Comparison of ENCODE assay signal across 8 mouse cellular contexts in genomic region chr6:120454627-120455077, GRCm38 (mm10). TPM values are rescaled to one million over a fixed set of nuclear protein-coding genes. Genes with fewer than 3 reads are reported as not detected.
DNase-seq lines count a peak whose midpoint lies in the region; ATAC-seq and TF ChIP-seq lines count a peak whose summit lies in the region.
"Had no signal": no experiment of that assay in that cellular context is flagged by ENCODE, and none has a peak within 500 bp of the region (broad histone marks: within the 10 kb centered on the region; RNA-seq: fewer than 3 reads in every experiment).

No protein-coding gene starts in this region.

- DNase-seq in CD4-positive helper T cell, adult 2 months (ENCODE audit: low read depth, low spot score): peak; percentile 56
- DNase-seq in CH12.LX (ENCODE audit: extremely low read depth): no peak
- DNase-seq in cerebellum, adult 8-10 months: no peak
- no peak for DNase-seq in Muller cell, postnatal 12 days (ENCODE audit: inconsistent ontology term)
- DNase-seq in left cerebral cortex, adult 18-20 months (ENCODE audit: low spot score in 2 of 2): no peak
- DNase-seq: heart, postnatal 14 days had no signal

- H3K79me2 ChIP-seq in CH12.LX (replicated peaks; ENCODE audit: control insufficient read depth, extremely low read depth, insufficient read depth, poor library complexity, severe bottlenecking): no peaks in the 10 kb centered on the region

- no peak for TF ChIP-seq EP300 in CH12.LX (IDR thresholded peaks at IDR 0.05; ENCODE audit: low read length)

- in situ Hi-C loops in CH12.LX (cut with MboI; ENCODE audit: low pct_ligation_motif_present, low pct_unique_long_range_greater_than_20kb, low sequenced_read_pairs): no loop called here

- no peaks in the 10 kb centered on the region for H3K27me3 ChIP-seq in CH12.LX (replicated peaks)
- H3K27me3 ChIP-seq in intestine, embryonic 16.5 days (replicated peaks; ENCODE audit: control insufficient read depth, insufficient read depth, low read length): no peaks in the 10 kb centered on the region
- H3K27me3 ChIP-seq in liver, embryonic 16.5 days (ENCODE audit: control insufficient read depth, insufficient read depth, low read depth, low read length): no peaks in the 10 kb centered on the region

- no peak for TF ChIP-seq CTCF in CH12.LX (conservative IDR thresholded peaks at IDR 0.05 in 1 of 2, IDR thresholded peaks at IDR 0.05 in 1 of 2; ENCODE audit: low read depth in 2 of 2, low read length in 2 of 2)

- no peak for TF ChIP-seq RAD21 in CH12.LX (IDR thresholded peaks at IDR 0.05; ENCODE audit: low read depth, low read length)

- no peaks in the 10 kb centered on the region for H3K9me3 ChIP-seq in CH12.LX (replicated peaks; ENCODE audit: low read length)
- H3K9me3 ChIP-seq in intestine, embryonic 16.5 days (ENCODE audit: control insufficient read depth, low read length): no peaks in the 10 kb centered on the region
- no peaks in the 10 kb centered on the region for H3K9me3 ChIP-seq in liver, embryonic 16.5 days (replicated peaks; ENCODE audit: control insufficient read depth, low read length)

- TF ChIP-seq POLR2A in CH12.LX (IDR thresholded peaks at IDR 0.05; ENCODE audit: low read depth, low read length): no peak

- no peaks in the 10 kb centered on the region for H3K36me3 ChIP-seq in CH12.LX (replicated peaks in 1 of 2; ENCODE audit: control insufficient read depth in 1 of 2, insufficient read depth in 1 of 2, low read length in 1 of 2)
- no peaks in the 10 kb centered on the region for H3K36me3 ChIP-seq in intestine, embryonic 16.5 days (ENCODE audit: control insufficient read depth, insufficient read depth, low read length)
- H3K36me3 ChIP-seq in liver, embryonic 16.5 days (ENCODE audit: control insufficient read depth, insufficient read depth): no peaks in the 10 kb centered on the region

- no peak overlapping the region for H3K27ac ChIP-seq in CH12.LX (ENCODE audit: insufficient read depth, low read depth)
- H3K27ac ChIP-seq in intestine, embryonic 16.5 days (ENCODE audit: low read length): peak overlapping the region; percentile 2; the same call in 1 of the 2 replicates
- H3K27ac ChIP-seq in liver, embryonic 16.5 days (ENCODE audit: low read length): peak overlapping the region; percentile 68

- peak; percentile 92 for ATAC-seq in intestine, embryonic 16.5 days
- peak; percentile 81 for ATAC-seq in liver, embryonic 16.5 days (ENCODE audit: low read depth)

- H3K4me2 ChIP-seq in CH12.LX (ENCODE audit: insufficient read depth, low read depth, poor library complexity, severe bottlenecking): no peak overlapping the region
- peak overlapping the region; percentile 43 for H3K4me2 ChIP-seq in intestine, embryonic 16.5 days (ENCODE audit: low read depth, low read length)
- H3K4me2 ChIP-seq in liver, embryonic 16.5 days (ENCODE audit: low read depth, low read length): peak overlapping the region; percentile 33

- no peak overlapping the region for H3K9ac ChIP-seq in CH12.LX (ENCODE audit: insufficient read depth, low read depth)
- no peak overlapping the region for H3K9ac ChIP-seq in intestine, embryonic 16.5 days (ENCODE audit: low read depth, low read length)
- no peak overlapping the region for H3K9ac ChIP-seq in liver, embryonic 16.5 days (ENCODE audit: low read depth, low read length)

- dilution Hi-C loops in CH12.LX (cut with MboI; ENCODE audit: extremely low pct_ligation_motif_present, extremely low pct_unique_long_range_greater_than_20kb, low sequenced_read_pairs): no loop called here

- 41% methylated on average over 11 of the region's 11 CpGs for WGBS in intestine, embryonic 16.5 days
- 7% methylated on average over 11 of the region's 11 CpGs for WGBS in liver, embryonic 16.5 days (ENCODE audit: insufficient replicate concordance)

- no peak overlapping the region for H3K4me3 ChIP-seq in CH12.LX (replicated peaks in 1 of 3; ENCODE audit: low read depth in 2 of 3, low read length in 2 of 3, poor library complexity in 1 of 3)
- H3K4me3 ChIP-seq in intestine, embryonic 16.5 days (ENCODE audit: low read length): no peak overlapping the region
- no peak overlapping the region for H3K4me3 ChIP-seq in liver, embryonic 16.5 days (ENCODE audit: low read depth, low read length)

- peaks cover 18 to 24% of the 10 kb centered on the region in 2 experiments for H3K4me1 ChIP-seq in CH12.LX (ENCODE audit: control insufficient read depth in 1 of 2, insufficient read depth in 2 of 2)
- H3K4me1 ChIP-seq in intestine, embryonic 16.5 days (ENCODE audit: control insufficient read depth, insufficient read depth, low read length): 0 out of 2 replicates have a peak, but pooled peaks cover 2% of the 10 kb centered on the region
- peaks cover 15% of the 10 kb centered on the region for H3K4me1 ChIP-seq in liver, embryonic 16.5 days (ENCODE audit: control insufficient read depth, low read depth, low read length)

TF ChIP-seq in CH12.LX, 34 proteins besides CTCF, POLR2A, EP300 and RAD21:
- TF ChIP-seq MYC (IDR thresholded peaks at IDR 0.05; ENCODE audit: low read depth, low read length): peak; percentile 58; the same call in 1 of the 2 replicates
- peak; percentile 54; the same call in 1 of the 2 replicates for TF ChIP-seq BHLHE40 (IDR thresholded peaks at IDR 0.05; ENCODE audit: low read depth, low read length)
- no peak for TF ChIP-seq SIN3A (IDR thresholded peaks at IDR 0.05; ENCODE audit: low read length)
- peak; percentile 75 for TF ChIP-seq MAX (IDR thresholded peaks at IDR 0.05; ENCODE audit: low read length)
- TF ChIP-seq TBP (conservative IDR thresholded peaks at IDR 0.05; ENCODE audit: low read depth, low read length): no peak
- no peak for TF ChIP-seq JUND (conservative IDR thresholded peaks at IDR 0.05; ENCODE audit: low read depth, low read length)
- no peak for TF ChIP-seq TCF12 (IDR thresholded peaks at IDR 0.05; ENCODE audit: low read depth, low read length)
- TF ChIP-seq MAFK (IDR thresholded peaks at IDR 0.05; ENCODE audit: insufficient replicate concordance, low read length): peak; percentile 72; the same call in 1 of the 2 replicates

RNA-seq across cellular contexts. Expression of gene Il17ra, which starts 8.4 kb away (rescaled TPM):
- total RNA-seq in CH12.LX (2012; rRNA removed) (13.5 and 13.6 TPM in 2 replicates), CH12.LX (2014; rRNA removed) (13.8 and 14.0 TPM in 2 replicates)
- polyA plus RNA-seq in CH12.LX (2012; ENCODE audit: insufficient read length, low read depth): 21.2 and 23.9 TPM in 2 replicates
- 6.8 and 6.9 TPM in 2 replicates for polyA plus RNA-seq in intestine, embryonic 16.5 days (2015; fragmentation: Nextera tagmentation; extraction: Ambion mirVana)
- polyA plus RNA-seq in liver, embryonic 16.5 days (2015; fragmentation: Nextera tagmentation; extraction: Ambion mirVana): 11.4 and 13.0 TPM in 2 replicates
- 10 to 100 TPM; 18.2 to 19.6 TPM for total RNA-seq in left cerebral cortex, adult 18-20 months (2021)

RNA-seq across cellular contexts. Expression of gene Tmem121b, which starts 39.0 kb away (rescaled TPM):
- total RNA-seq in CH12.LX (2012; rRNA removed) (not detected in 2 replicates), CH12.LX (2014; rRNA removed) (not detected in 2 replicates)
- polyA plus RNA-seq in CH12.LX (2012; ENCODE audit: insufficient read length, low read depth): not detected in 2 replicates
- polyA plus RNA-seq in intestine, embryonic 16.5 days (2015; fragmentation: Nextera tagmentation; extraction: Ambion mirVana): 0.06 TPM in 2 replicates
- polyA plus RNA-seq in liver, embryonic 16.5 days (2015; fragmentation: Nextera tagmentation; extraction: Ambion mirVana): not detected in 2 replicates
- total RNA-seq in left cerebral cortex, adult 18-20 months (2021): 10 to 100 TPM; 56.6 to 57.9 TPM
